Mouse (Mus musculus) 3134 (cell line): ENCODE measurements at regions not wholly inside any gene's neighbourhood (a gene's known extent, or its start where the extent isn't known, plus 50 kb on each side); places are given as distances from the start of the nearest gene placed in this dataset.

Experiments
- DNase-seq: peaks from one replicate; pipeline ENCODE4 v3.0.0-alpha.2; 2011; ENCODE audit warnings: low spot score; ENCODE audit not compliant: insufficient read length; ENCODE audit errors: extremely low read depth

DNA sequence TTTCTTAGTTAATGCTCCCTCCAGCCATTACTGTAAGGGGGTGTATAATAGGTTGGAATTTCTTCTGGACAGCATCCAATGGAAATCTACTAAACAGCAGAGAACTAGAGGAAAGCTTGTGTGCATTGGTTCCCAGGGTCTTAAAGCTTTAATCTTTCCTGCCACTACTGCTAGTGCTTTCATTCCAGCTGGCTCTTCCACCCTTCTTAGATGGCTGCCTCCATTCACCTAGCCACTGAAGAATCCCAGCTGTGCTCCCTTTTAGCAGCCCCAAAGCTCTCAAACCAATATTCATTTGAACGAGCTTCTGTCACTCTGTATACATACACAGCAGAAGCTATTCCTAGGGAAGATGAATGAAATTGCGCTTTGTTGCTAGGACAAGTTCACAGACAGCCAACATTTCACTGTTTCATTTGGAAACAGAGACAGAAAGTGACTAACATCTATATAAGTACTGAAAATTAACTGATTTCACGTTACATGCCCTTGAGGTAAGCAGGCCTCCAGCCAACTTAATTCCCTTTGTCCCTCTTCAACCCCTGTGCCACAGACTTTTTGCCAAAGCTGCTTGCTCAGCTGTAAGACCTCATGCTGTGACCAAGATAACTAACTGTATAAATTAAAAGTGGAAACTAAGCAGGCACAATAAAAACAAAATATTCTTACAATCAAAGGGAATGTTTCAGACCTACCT is 388.3 kb downstream of the Gm1140 start:
- DNase-seq = no peak

GRCm38 (mm10) chrX:67283908-67284307 is 409.5 kb downstream of the Gm1140 start:
- no peak for DNase-seq

GRCm38 (mm10) chrX:67283460-67283859 is 409.9 kb downstream of the Gm1140 start:
- no peak for DNase-seq

DNA sequence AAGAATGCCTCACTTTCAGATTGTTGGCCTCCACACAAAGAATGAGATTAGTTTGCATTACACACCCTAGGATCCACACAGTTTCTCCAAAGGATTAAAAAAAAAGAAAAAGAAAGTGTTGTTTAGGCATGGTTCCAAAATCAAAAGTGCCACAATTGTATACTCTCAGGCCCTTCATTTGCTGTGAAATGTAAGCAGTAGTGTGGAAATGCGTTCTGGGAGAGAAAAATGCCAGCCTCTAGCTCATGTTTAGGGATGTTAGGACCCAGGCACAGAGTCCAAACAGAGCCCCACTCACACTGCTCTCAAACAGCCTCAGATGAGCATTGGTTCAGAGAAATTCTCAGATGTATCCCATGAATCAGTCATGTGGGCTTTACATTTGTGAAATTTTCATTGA is 410.4 kb downstream of the Gm1140 start:
- DNase-seq = no peak

DNA sequence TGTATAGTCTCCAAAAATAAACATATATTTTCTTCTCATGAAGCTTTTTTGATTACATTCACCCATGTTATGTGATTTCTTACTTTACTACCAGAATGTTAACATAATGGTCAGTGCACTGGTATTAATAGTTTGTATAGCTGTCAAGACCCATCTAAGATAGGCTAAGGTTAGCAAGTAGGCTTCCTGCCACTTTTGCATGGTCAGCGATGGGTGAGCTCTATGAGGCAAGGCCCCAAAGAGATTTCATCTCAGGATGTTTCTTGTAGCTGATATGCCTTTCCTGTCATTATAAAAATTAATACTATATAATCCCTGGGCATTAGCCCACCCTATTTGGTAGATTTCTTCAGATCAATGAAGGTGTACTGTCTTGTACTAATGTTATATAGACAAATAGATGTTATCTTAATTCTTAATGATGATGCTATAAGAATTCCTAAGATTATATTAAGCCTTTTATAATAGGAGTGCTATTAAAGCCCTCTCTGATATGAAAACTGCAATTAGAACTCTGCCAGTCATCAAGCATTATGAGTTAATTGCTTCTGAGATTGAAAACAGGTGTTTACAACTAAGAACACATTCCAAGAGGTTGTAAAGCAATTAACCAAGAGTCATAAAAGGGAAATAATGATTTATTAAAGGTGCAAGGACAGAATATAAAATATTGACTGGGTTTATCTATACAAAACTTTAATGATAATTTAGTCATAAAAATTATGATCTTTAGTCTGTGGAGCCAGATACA is 454.6 kb downstream of the Gm1140 start:
- DNase-seq = no peak

GRCm38 (mm10) chrX:67210236-67210635 is 483.1 kb downstream of the Gm1140 start:
- DNase-seq = peak; percentile 52
